Mouse (Mus musculus) ES-Bruce4 (cell line): ENCODE results near the gene Sfxn5.

Experiments
- CTCF ChIP-seq: IDR thresholded peaks from one replicate; pipeline ENCODE4 v1.8.1; 2011; ENCODE audit warnings: low read depth, low read length
- POLR2A ChIP-seq: IDR thresholded peaks from one replicate; pipeline ENCODE4 v1.8.1; 2011; ENCODE audit warnings: low read length; ENCODE audit not compliant: insufficient read depth

- TF ChIP-seq POLR2A = no peak
- TF ChIP-seq CTCF = no peak
Measured at GRCm38 (mm10) chr6:85186033-85186743, 147.0 kb downstream of the Sfxn5 start.
